Mouse (Mus musculus) mature B cell (primary cell): ENCODE results near the gene Spats2.
"Not testable (repeated sequence)": the region's sequence is repeated elsewhere in the genome, so short reads cannot be mapped to it uniquely, and the experiment has no call there.

Experiments used
- in situ Hi-C: fragments of 300-500 bp; cut with MboI; formaldehyde crosslinking; loops from 2 replicates; pipeline ENCODE4 v1.14.3; 2019

Gene Spats2

DNA sequence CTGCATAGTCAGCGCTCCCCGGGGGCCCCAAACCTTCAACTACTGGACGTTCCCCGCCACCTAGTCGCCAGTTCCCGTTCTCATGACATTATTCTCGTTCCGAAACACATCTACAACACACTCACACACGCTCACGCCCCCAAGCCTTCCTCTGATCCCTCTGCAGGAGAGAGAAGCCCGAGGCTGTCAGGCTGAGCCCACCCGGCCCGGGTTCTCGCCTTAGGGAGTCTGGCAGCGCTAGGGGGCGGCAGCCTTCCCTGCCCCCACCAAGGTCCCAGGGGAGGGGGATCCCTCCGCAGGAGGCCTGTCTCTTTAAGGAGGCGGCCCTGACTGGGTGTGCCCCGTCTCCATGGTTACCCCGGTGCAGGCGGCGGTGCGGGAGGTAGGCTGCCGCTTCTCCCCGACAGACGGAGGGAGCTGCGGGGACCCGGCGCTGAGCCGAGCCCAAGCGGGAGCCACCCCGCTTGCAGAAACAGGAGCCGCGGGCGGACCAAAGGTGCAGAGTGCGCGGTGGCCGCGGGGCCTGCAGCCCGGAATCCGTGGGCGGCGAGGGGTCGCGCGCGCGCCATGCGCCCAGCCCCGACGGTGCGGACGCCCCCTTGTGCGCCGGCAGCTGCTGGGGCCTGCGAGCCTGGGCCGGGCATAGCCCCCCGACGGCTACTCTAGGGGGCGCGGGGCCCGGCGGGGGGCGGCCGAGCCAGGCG, 98.6 kb downstream of the Spats2 start, which contains the start of gene Kcnh3:
Kcnh3 (plus strand) TSS at position 654 of the 704 bp plus-strand sequence.
- in situ Hi-C loops: no loop called here

DNA sequence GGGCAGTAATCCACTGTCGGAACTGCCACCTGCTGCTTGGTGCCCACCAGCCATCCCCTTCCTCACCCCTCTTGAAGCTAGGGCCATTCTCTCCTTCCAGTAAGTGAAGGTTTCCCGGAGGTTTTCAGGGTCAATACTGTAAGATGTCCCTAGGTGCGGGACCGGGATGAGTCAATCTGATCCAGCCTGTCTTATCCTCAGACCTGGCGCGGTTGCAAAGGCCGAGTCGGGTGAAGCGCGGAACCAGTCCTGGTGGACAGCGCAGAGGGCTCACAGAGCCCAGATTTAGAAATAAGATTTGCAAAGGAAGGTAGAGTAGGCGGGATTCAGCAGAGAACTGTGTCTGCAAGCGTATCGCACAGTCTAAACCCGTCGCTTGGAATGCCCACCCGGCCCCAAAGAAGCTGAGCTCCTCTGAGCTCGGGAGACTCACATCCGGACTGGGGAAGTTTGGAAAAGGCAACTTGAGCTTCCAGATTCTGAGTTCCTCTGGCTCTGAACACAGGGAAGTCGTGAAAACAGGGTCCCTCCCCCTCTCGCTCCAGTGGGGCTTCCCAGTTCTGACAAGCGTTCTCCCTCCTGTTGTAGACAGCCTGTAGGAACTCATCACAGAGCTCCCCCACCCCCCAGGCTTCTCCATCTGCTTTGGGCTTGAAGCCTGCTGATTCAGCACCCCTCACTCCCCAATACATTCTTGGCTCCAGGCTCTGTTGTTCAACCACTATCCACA, 99.5 kb downstream of the Spats2 start:
- in situ Hi-C loops: no loop called here

DNA sequence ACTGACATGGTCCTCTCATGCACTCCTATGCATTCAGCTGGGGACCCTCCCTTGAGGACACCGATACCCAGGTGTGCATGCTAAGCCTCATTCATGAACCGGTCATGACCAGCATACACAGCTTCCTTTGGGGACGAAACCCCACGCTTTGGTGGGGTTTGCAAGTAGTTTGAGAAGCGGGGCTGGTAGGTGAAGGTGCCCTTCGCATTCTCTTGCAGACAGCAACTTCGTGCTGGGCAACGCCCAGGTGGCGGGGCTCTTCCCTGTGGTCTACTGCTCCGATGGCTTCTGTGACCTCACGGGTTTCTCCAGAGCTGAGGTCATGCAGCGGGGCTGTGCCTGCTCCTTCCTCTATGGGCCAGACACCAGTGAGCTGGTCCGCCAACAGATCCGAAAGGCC, 100.4 kb downstream of the Spats2 start:
- in situ Hi-C loops: no loop called here

DNA sequence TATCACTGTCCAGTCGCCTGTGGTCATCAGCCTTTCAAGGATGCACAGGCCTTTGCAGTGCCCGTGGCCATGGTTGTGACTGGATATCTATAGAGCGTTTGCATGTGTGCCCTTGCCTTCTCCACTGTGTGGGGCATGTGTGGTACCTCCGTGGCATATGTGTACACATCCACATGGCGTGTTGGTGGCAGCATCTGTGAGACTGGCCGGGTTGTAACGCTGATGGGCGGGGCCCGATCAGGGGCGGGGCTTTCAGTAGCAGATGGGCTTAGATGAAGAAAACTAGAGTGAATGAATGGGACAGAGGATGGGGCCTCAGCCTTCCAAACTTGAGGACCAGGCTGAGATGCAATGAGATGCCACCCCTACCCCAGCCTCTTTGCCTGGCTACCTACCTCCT, 106.3 kb downstream of the Spats2 start:
- in situ Hi-C loops: no loop called here

DNA sequence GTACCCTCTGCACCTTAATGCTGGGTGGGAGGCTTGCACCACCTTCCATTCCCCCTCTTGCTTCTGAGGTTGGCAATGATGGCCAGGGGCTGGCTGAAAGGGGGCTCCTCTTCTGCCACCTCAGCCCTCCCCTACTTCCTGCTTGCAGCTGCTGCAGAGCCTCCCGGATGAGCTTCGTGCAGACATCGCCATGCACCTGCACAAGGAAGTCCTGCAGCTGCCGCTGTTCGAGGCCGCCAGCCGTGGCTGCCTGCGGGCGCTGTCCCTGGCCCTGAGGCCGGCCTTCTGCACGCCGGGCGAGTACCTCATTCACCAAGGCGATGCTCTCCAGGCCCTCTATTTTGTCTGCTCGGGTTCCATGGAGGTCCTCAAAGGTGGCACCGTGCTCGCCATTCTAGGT, 108.0 kb downstream of the Spats2 start:
- in situ Hi-C loops: no loop called here

DNA sequence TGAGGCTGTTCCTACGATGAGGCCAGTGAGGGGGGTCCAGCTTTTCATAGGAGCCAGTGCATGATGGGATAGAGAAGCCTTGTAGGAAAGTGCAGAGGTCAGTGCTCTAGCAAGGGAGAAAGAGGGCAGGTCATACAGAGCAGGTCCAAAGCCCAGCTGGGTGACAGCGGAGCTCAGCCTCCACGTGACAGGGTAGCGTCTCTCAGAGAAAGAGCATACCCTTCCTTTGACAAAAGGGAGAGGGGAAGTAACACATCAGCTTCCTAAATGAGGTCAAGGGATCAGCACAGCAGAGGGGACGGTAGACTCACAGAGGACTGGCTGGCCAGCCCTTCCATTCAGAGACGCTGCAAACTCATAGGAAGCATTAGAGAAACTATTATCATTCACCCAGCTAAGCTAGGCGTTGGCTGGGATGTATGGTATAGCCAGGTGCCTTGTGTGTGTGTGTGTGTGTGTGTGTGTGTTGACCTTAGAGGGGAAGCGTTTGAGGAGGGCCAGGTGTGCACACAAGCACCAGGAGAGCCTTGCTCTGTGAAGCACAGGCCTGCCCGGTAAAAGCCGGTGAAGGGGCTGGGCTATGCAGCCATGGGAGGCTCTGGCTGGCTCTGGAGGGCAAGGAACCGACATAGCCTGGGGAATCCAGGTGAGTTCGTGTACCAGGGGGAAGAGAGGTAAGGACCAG, 108.8 kb downstream of the Spats2 start:
- in situ Hi-C loops: no loop called here

DNA sequence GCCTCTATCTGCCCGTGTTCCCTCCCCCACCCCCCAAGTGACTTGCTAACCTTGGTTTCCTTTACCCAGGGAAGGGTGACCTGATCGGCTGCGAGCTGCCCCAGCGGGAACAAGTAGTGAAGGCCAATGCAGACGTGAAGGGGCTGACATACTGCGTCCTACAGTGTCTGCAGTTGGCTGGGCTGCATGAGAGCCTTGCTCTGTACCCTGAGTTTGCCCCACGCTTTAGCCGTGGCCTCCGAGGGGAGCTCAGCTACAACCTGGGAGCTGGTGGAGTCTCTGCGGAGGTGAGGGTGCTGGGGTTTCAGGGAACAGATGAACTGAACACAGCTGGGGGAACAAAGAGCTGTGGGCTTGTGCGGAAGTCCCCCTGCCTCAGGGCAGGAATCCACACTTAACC, 112.3 kb downstream of the Spats2 start:
- in situ Hi-C loops: no loop called here

DNA sequence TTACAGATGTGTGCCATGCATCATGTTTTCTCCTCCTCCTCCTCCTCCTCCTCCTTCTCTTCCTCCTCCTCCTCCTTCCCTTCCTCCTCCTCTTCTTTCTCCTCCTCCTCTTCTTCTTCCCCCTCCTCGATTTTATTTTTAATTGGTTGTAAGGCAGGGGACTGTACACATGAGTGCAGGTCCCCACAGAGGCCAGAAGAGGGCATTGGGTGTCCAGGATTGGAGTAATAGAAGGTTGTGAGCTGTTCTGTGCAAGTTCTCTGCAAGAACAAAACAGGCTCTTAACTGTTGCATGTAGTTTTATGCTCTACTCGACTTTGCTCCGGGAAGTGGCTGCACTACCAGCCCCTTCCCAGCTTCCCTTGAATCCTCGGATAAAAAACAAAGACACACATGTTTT, 114.4 kb downstream of the Spats2 start:
- in situ Hi-C loops: no loop called here

DNA sequence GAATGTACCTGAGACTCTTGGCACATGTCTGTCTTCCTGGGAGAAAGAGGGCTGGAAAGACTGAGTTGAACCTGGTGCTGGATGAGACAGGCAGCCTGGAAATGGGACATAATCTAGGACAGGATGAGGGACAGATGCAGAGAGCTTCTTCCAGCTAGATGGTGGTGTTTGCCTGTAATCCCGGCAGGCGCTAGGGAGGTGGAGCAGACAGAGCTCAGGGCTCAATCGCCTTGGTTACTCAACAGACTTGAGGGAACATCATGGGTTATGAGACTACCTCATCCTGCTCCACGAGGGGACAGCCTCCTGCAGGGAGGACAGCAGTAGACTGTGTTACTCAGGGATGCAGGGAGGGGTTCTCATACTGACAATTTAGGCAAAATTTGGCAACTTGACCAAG, 115.5 kb downstream of the Spats2 start:
- in situ Hi-C loops: no loop called here

DNA sequence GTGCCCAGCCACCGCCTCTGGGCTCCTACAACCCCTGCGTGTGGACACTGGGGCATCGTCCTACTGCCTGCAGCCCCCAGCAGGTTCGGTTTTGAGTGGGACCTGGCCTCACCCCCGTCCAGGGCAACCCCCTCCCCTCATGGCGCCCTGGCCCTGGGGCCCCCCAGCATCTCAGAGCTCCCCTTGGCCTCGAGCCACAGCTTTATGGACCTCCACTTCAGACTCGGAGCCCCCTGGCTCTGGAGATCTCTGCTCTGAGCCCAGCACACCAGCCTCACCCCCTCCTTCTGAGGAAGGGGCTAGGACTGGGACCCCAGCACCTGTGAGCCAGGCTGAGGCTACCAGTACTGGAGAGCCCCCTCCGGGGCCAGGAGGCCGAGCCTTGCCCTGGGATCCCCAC, 116.3 kb downstream of the Spats2 start:
- in situ Hi-C loops: no loop called here

DNA sequence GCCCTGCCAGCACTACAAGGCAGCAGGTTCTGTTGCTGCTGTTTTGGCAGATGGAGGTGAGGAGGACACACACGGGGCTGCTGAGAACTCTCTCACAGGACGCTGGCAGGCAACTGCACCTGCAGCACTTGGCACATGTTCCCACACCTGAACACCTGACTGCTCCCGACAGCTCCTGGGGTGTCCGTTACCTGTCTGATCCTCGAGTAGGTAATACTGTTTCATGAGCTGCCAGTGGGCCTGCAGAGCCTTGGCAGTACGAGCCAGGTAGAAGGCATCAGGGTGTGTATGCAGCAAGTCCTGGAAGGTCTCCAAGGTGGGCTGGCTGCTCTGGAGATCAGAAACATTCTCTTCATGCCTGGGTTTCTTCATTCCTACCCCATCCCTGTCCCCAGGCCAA, 121.0 kb downstream of the Spats2 start:
- in situ Hi-C loops: not testable (repeated sequence)

DNA sequence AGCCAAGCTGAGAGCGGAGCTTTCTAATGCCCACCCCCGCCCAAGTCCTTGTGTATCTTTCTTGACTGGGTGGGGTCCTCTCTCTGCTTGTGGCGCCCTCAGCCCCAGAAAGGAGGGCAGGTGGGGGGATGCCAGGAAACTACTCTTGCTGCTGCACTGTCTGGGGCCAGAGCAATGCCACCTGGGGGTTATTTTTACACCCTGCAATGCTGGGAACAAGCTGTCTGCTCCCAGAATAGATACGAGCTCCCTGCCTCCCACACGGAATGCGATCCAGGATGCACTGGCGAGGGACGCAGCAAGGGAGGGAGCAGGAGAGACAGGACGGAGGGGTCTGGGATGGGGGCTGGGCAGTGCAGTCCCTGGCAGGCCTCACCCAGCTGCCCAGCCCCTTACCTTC, 123.3 kb downstream of the Spats2 start:
- in situ Hi-C loops: no loop called here

DNA sequence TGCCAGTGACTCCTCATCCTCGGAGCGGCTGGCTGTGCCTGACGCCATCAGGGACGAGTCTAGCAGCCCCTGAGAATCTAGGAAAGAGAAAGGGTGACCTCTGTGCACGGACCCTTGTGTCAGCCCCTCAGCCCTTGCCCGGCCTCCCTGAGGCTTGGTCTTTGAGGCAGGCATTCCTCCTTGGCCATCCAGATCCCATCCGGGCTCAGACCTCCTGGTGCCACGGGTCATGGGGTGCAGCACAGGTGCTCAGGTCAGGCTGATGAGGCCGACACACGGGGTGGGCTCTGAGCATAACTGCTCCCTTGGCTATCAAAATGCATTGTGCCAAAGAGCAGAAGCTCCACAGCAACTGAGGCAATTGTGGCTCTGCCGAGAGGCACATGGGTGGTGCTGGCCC, 124.2 kb downstream of the Spats2 start:
- in situ Hi-C loops: no loop called here

DNA sequence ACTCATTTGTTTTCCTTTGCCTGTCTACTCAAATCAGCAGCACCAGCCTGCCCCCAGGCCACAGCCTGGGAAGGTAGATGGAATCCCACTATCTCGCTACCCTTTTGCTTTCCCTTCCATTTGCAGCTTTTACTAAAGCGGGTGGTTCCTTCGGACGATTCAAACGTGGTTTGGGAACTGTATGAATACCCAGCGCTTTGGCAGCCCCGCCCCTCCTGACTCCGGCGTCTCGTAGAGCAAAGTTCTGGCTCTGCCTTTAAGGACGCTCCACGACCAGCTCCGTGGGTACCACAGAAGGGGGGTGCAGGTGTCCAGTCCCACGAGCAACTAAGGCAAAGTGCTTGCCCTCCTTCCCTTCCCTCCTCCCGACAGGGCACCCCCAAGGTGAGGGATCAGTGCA, 125.4 kb downstream of the Spats2 start:
- in situ Hi-C loops: not testable (repeated sequence)

DNA sequence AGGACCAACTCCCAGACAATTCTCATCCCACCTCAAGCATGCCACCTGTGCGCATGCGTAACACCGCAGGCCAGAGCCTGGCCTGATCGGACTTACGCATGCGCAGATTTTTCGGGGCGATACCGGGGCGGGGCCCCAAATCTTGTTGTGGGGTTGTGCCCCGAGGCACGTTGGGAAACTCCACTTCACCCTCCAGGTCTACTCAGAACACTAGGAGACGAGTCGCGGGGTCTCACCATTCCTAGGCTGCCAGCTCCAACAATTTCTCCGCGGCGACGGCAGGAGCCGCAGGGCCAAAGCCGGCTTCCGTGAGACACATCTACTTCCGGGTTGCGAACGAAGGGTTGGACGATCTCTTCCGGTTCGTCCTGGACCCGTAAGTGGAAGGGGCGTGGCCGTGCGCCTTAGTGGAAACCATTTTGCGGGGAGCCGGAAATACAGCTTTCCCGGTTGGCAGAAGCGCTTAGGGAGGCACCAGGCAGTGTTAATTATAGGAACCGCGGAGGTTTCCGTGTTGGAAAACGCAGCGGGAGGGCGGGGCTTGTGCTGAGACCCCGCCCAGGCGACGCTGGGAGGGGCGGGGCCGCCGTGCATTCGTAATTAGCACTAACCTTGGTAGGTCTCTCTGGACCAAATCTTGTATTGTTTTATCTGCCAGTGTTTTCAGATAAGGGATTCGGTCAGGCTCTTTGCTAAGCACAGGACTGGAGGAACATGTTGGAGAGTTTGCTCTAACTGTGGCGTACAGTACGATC, 126.1 kb downstream of the Spats2 start, which contains the start of gene Mcrs1:
Mcrs1 (minus strand) TSS at position 336 of the 755 bp plus-strand sequence.
- in situ Hi-C loops: no loop called here

DNA sequence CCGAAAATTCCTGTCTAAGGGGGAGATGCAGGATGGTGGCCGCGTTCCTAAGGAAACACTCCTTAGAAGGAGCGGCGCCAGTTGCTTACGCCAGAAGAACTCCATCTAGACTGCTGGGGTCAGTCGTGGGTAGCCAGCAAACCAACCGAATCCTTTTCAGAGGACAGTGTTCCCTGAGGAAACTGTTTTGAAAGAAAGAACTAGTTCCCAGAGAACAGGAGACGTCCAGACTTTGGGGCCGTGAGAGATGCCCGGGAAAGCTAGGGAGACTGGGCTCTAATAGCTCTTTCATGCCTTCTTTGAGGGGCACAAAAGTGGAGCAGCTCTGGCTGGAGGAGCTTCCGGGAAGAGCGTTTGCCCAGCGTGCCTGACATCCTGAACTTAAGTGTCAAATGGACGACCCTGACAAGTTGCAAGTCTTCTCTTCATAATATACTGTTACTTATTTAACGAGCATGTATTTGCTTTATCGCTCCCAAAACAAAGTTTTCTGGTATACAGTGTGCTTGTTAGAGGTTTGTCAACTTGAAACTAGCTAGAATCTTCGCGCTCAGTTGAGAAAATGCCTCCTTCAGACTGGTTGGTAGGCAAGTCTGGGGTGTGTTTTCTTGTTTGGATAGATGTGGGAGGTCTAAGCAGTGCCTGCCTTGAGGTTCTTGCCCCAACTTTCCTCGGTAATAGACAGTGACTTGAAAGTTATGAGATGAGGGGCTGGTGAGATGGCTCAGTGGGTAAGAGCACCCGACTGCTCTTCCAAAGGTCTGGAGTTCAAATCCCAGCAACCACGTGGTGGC, 126.9 kb downstream of the Spats2 start:
- in situ Hi-C loops: no loop called here

DNA sequence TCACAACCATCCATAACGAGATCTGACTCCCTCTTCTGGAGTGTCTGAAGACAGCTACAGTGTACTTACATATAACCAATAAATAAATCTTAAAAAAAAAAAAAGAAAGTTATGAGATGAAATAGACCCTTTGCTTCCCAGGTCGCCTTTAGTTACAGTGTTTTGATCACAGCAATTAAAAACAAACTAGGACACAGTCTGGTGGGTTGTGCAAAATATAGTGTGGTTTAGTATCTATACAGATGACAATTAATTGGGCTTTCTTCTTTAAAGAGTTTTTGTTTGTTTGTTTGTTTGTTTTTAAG, 127.4 kb downstream of the Spats2 start:
- in situ Hi-C loops: not testable (repeated sequence)

DNA sequence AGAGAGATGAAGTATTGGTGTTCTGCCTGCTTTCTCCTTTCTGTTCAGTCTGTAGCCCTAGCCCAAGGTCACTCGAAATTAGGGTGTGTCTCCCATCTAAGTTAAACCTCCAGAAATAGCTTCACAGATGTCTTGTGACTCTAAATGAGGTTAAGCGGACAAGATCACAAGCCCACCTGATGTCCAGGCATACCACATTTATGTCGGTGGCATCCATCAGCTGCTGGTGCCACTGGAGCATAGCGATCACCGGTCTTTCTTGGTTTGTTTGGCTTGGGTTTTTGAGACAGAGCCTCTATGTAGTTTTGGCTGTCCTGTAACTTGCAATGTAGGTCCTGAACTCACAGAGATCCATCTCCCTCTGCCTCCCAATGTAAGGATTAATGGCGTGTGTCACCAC, 128.1 kb downstream of the Spats2 start:
- in situ Hi-C loops: no loop called here

DNA sequence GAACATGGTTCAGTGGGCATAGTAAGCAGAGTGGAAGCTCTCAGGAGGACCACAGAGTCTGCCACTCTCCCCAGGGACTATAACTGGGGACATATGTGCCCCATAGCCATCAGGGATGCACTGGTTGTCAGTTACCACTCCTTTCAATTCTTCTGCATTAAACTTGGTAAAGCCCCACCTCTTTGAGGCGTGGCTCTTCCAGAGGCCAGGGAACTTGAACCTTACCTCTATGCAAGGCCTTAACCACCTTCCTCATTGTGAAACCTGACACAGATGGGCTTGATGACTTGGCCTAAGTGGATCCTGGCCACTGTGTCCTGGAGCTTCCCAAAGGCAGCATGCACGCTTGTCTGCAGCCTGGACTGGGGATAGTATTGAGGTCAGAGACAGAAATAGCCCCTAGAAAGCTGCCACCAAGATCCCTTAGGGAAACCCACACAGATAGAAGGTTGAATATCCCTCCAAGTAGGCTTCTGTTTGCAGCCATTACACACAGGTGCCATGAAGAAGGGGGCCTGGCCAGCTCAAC, 128.8 kb downstream of the Spats2 start:
- in situ Hi-C loops: no loop called here

DNA sequence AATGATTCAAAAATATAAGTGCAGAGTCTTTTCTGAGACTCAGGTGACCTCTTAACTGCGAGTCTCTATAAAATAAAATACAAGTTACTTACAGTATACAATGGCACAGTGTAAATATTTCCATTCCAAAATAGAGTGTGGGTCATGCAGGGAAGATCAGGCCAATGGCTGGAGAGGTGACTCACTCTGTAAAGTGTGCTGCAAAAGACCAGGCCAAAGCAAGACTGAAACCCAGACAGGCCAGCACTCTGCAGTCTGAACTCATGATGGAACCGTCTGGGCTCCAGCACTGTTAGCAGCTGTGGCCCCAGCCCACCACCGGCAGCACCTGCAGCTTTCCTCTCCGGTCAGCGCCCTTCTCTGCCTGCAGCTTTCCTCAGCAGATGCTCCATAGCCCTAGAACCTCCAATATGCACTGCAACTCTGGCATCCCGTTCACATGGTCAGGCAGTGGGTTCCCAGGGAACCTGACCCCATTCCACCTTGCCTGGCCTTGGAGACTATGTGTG, 129.6 kb downstream of the Spats2 start:
- in situ Hi-C loops: no loop called here

DNA sequence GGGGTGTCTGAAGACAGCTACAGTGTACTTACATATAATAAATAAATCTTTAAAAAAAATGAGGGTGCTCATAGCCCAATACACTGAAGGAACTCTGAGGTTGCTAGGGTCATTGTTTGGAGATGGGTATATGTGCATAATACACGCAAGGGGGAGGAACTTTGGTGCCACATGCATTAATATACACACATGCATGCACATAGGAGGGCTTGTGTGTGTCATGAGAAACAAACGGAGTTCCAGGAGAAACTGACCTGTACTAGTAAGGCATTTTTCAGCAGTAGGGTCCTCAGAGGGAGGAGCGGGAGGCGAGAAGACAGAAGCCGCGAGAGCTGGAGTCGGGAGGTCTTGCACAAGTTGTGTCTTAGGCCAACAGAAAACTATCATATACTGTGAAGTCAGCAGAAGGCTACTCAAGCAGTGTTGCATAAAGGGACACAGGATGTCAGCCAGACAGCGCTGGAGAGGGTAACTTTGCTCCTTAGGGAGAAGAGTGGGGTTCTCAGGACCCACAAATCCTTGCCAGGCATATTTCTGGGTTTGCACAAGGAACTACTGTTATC, 133.5 kb downstream of the Spats2 start:
- in situ Hi-C loops: no loop called here
